Mouse (Mus musculus): ENCODE results near the gene Myrip. TPM values are rescaled to one million over a fixed set of nuclear protein-coding genes. Genes with fewer than 3 reads are reported as not detected.
A peak's percentile ranks its signal among the peaks of the same experiment; 100 is the strongest.
"Not testable (repeated sequence)": the region's sequence is repeated elsewhere in the genome, so short reads cannot be mapped to it uniquely, and the experiment has no call there.

The Myrip gene
- polyA plus RNA-seq, 1 experiment from 2014 or later: 2.9 TPM

DNA sequence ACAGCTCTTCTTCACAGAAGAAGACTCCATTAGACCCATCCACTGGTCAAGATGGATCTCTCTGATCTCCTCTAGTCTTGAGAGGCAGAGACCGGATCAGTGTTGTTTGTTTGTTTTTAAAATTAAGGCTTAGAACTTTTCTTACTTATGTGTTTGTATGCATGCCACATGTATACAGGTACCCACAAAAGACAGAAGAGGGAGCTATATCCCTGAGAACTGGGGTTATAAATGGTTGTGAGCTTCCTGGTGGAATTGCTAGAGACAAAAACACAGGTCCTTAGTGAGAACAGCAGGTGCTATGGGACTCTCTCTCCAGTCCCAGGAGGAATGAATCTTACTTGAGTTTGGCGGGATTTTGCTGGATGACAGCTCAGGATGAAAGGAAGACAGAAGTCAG lies 1.9 kb upstream of the Myrip start:
- H3K9ac ChIP-seq: no peak overlapping the region
- H3K27ac ChIP-seq: no peak overlapping the region
- H3K4me3 ChIP-seq: no peak overlapping the region
- peaks cover 10% of the 10 kb centered on the region for H3K4me1 ChIP-seq
- 59% methylated on average over 2 of the region's 2 CpGs for WGBS
- ATAC-seq (ENCODE audit: low FRiP score): no peak
- H3K4me2 ChIP-seq (replicated peaks): no peak overlapping the region
- no peaks in the 10 kb centered on the region for H3K36me3 ChIP-seq
- peaks cover 3% of the 10 kb centered on the region; the same call in 1 of the 2 replicates for H3K9me3 ChIP-seq (replicated peaks)
- peaks cover 28% of the 10 kb centered on the region for H3K27me3 ChIP-seq

DNA sequence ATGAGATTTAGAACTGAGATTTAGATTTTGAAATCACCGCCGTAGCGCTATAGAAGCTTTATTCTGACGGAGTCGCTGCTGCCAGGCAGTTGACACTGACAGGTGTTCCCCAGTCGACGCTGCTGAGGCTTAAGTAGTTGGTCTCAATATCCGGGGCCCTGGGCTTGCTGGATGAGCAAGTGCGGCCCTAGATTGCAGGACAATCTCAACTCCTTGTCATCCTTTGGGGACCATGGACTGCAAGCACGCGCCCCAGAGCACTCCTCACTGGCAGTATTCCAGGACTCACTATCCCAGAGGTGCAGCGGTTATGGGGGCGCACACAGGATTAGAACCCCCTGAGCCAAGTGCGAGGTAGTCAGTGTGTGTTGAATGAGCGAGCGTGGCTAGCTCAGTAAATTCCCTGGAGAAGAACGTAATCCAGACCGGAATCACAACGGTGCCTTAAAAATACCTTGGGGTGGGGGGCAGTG lies 1.7 kb downstream of the Myrip start:
- H3K36me3 ChIP-seq: no peaks in the 10 kb centered on the region
- peak overlapping the region; percentile 40; the same call in 1 of the 2 replicates for H3K27ac ChIP-seq
- peaks cover 13% of the 10 kb centered on the region for H3K4me1 ChIP-seq
- 12% methylated on average over 19 of the region's 19 CpGs for WGBS
- peak overlapping the region; percentile 65; the same call in 1 of the 2 replicates for H3K9ac ChIP-seq
- ATAC-seq (ENCODE audit: low FRiP score): peak; percentile 63
- peaks cover 3% of the 10 kb centered on the region; the same call in 1 of the 2 replicates for H3K9me3 ChIP-seq (replicated peaks)
- peak overlapping the region; percentile 83 for H3K4me2 ChIP-seq (replicated peaks)
- H3K4me3 ChIP-seq: peak overlapping the region; percentile 53
- H3K27me3 ChIP-seq: peaks cover 56% of the 10 kb centered on the region

DNA sequence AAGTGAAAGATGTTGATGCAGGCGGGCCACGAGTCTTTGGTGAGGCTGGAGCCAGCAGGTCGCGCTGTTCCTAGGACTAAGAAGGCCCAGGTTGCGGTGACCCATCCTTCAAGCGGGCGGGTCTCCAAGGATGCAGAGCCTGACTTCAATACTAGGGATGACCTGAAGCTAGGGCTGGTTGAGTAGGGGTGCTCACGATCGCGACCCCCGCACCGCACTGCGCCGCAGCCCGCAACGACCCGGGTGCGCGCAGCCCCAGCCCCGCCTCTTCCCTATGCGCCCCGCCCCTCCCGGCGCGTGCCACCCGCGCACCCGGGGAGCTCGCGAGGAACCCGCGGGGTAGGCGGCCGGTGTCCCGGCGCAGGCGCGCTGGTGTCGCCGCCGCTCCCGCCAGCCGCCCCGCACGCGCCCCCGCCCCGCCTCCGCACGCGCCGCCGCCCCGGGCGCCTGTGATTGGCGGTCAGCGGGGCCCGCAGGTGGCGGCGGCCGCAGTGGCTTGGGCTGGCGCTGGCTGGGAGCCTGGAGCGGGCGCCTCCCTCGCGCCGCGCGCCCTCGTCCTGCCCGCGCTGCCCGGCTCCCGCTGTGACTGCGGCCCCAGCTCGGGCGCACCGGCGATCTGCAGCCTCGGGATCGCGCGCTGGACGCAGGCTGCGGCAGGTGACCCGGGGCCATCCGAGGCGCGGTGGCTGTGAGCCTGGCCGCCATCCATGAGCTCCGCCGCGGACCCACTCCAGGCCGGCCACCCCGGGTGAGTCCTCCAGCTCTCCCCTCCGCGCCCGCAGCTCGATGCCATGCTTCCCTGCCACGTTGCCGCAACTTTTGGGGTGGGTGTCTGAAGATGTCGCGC lies 2.4 kb downstream of the Myrip start:
- WGBS: 1% methylated on average over 97 of the region's 103 CpGs
- Histone ChIP-seq H3K4me1 (peaks cover 13% of the 10 kb centered on the region), H3K4me3 (peak overlapping the region; percentile 53), H3K27ac (peak overlapping the region; percentile 44), H3K27me3 (peaks cover 60% of the 10 kb centered on the region), H3K4me2 (replicated peaks) (peak overlapping the region; percentile 83), H3K36me3 (no peaks in the 10 kb centered on the region), H3K9me3 (replicated peaks) (peaks cover 3% of the 10 kb centered on the region; the same call in 1 of the 2 replicates), H3K9ac (peak overlapping the region; percentile 65)
- ATAC-seq (ENCODE audit: low FRiP score): peak; percentile 82

DNA sequence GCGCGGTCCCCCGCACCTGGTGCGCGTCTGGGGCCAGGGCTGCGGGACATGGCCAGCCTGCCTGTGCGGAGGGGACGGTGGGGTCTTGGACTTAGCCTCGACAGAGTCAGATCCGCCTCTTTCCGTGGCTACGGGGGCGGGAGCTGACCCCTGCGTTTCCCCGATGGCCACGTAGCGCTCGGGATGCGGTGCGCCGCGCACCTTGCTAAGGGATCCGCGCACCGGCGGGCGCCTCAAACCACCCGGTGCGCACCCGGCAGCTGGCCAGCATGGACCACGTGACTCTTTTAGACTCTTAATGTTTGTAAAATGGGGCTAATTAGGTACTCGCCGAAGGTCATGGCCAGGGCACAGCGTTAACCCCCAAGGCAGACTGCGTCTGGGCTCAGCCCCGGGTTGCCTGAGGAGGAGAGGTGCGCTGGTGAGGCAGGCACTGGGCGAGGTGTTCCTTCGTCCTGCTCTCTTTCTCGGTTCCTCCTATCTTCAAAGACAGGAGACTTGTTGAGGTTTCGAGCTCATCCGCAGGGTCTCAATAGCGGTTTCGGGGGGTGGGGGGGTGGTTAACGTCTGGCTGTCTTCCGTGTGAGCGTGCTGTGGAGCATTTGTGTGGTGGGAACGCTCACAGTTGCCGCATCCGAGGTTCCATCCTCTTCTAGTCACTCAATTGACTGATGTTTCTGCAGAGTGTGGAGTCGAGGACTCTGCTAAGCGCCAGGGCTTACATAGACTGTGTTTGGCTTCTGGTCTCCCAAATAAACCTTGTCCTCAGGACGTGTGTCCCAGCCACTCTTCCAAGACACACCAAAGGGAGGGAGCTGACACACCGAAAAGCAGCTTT lies 3.2 kb downstream of the Myrip start:
- peaks cover 60% of the 10 kb centered on the region for H3K27me3 ChIP-seq
- H3K9ac ChIP-seq: peak overlapping the region; percentile 65
- no peaks in the 10 kb centered on the region for H3K36me3 ChIP-seq
- peak; percentile 30 for ATAC-seq (ENCODE audit: low FRiP score)
- WGBS: 5% methylated on average over 54 of the region's 54 CpGs
- H3K4me2 ChIP-seq (replicated peaks): peak overlapping the region; percentile 83
- H3K27ac ChIP-seq: peak overlapping the region; percentile 44; the same call in 1 of the 2 replicates
- peak overlapping the region; percentile 53 for H3K4me3 ChIP-seq
- H3K9me3 ChIP-seq (replicated peaks): peaks cover 3% of the 10 kb centered on the region; the same call in 1 of the 2 replicates
- H3K4me1 ChIP-seq: peaks cover 13% of the 10 kb centered on the region

DNA sequence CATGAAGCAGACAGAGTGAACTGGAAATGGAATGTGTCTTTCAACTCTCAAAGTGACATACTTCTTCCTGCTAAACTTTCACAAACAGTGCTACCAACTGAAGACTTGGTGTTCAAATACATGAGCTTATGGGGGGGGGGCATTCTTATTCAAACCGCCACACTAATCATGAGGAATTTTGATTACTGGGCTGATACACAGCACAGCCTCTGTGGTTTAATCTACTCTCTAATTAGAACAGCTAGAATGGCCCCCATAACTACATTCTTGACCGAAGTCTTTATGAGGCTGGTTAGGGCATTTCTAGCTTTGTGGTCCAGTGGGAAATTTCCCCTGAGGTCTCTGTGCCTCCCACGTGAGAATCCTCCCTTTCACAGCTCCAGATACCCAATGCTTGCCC lies 13.9 kb downstream of the Myrip start:
- no peak for ATAC-seq (ENCODE audit: low FRiP score)
- Histone ChIP-seq H3K9ac (no peak overlapping the region), H3K4me3 (no peak overlapping the region), H3K4me2 (replicated peaks) (no peak overlapping the region), H3K9me3 (replicated peaks) (0 out of 2 replicates have a peak, but pooled peaks cover 4% of the 10 kb centered on the region), H3K4me1 (no peaks in the 10 kb centered on the region), H3K27me3 (no peaks in the 10 kb centered on the region), H3K36me3 (no peaks in the 10 kb centered on the region), H3K27ac (no peak overlapping the region)
- WGBS: 81% methylated on average over 3 of the region's 3 CpGs

DNA sequence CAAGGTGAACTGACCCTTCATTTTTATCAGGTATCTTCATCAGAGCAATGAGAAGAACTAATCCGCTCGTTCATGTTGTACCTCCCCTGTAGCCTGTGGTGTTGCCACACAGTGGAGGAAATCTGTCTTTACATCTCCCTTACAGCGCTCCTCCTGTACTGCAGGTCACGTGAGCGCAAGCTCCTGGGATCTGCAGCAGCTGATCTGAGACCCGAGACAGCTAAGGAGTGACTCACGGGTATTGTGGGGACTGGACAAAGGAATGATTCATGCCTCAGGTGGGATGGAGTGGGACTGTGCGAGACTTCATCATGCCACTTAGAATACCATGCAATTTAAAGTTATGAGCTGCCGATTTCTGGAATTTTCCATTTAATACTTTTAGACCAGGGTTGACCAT lies 17.8 kb downstream of the Myrip start:
- Histone ChIP-seq H3K4me3 (no peak overlapping the region), H3K27ac (no peak overlapping the region), H3K9ac (no peak overlapping the region), H3K27me3 (no peaks in the 10 kb centered on the region), H3K36me3 (no peaks in the 10 kb centered on the region), H3K4me1 (no peaks in the 10 kb centered on the region), H3K4me2 (replicated peaks) (no peak overlapping the region), H3K9me3 (replicated peaks) (0 out of 2 replicates have a peak, but pooled peaks cover 4% of the 10 kb centered on the region)
- no peak for ATAC-seq (ENCODE audit: low FRiP score)
- 77% methylated on average over 9 of the region's 9 CpGs for WGBS

DNA sequence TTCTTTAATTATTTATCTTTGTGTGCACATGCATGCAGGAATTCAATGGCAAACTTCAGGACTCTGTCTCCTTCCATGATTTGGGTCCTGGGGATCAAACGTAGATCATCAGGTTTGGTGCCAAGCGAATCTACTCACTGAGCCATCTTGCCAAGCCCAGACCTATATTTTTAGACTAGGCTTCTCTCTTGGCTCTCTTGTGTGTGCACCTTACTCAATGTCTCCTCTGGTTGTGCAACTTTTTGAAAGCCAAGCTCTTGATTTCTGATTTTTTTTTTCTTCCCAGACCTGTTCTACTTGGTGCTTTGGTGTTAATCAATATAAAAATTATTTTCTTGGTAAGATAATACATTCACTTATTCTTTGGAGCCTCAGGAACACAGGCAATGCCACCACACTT lies 19.3 kb downstream of the Myrip start:
- Histone ChIP-seq H3K27ac (no peak overlapping the region), H3K4me1 (no peaks in the 10 kb centered on the region)

DNA sequence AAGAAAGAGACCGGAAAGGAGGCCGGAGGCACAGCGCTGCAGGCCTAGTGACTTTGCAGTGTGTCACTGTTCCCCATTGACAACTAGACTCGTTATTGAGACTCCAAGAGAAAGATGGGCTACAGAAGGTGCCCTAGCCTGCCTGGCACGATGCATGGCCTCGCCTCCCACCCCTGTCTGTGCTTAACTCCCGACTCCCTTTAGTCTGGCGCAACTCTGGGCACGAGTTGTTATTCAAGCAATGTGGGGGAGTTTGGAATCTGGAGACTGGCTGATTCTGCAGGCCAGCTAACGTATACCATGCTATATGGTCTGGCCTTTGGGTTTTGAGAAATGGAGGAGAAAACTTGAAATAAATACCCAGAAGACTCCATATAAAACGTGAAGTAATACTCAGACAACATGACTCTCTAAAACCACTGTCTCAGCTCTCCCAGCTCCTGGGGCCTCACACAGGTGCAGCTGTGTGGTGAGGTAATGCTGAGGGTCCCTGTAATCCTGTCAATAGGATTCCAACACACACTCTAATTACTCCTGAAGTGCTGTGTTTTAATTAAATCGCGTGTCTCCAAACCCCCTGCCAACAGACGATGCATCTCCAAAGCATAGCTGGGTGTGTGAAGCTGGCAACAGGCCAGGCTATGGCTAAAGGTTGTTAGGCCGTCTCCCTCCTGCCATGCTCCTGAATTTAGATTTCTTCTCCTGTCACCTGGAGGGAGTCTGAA lies 21.6 kb downstream of the Myrip start:
- Histone ChIP-seq H3K36me3 (no peaks in the 10 kb centered on the region), H3K4me1 (no peaks in the 10 kb centered on the region), H3K9me3 (replicated peaks) (0 out of 2 replicates have a peak, but pooled peaks cover 4% of the 10 kb centered on the region), H3K27me3 (no peaks in the 10 kb centered on the region), H3K9ac (no peak overlapping the region), H3K4me3 (no peak overlapping the region), H3K4me2 (replicated peaks) (no peak overlapping the region), H3K27ac (no peak overlapping the region)
- no peak for ATAC-seq (ENCODE audit: low FRiP score)
- WGBS: 81% methylated on average over 15 of the region's 15 CpGs

More for the DNA sequence above, 19.3 kb downstream of the Myrip start:
- WGBS: 90% methylated on average over 2 of the region's 2 CpGs
- Histone ChIP-seq H3K9ac (no peak overlapping the region), H3K4me2 (replicated peaks) (no peak overlapping the region), H3K4me3 (no peak overlapping the region), H3K36me3 (no peaks in the 10 kb centered on the region), H3K9me3 (replicated peaks) (0 out of 2 replicates have a peak, but pooled peaks cover 4% of the 10 kb centered on the region), H3K27me3 (no peaks in the 10 kb centered on the region)
- ATAC-seq (ENCODE audit: low FRiP score): no peak

DNA sequence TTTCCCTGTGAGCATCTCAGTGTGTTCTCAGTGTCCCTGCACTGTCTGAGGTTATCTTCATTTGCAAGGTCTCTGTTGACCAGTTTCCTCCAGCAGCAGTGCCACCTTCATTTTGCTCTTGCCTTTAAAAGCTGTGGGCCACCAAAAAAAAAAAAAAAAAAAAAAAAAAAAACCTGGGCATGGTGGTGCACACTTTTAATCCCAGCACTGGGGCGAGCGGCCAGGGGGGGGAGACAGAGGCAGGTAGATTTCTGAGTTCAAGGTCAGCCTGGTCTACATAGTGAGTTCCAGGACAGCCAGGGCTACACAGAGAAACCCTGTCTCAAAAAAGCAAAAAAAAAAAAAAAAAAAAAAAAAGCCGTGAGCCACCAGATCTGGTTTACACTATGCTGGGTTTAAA lies 29.7 kb downstream of the Myrip start:
- not testable (repeated sequence) for H3K27me3 ChIP-seq; H3K4me3 ChIP-seq; H3K4me1 ChIP-seq; ATAC-seq (ENCODE audit: low FRiP score); H3K9me3 ChIP-seq (replicated peaks); H3K36me3 ChIP-seq; H3K9ac ChIP-seq; H3K4me2 ChIP-seq (replicated peaks); H3K27ac ChIP-seq
- WGBS: 86% methylated on average over 3 of the region's 3 CpGs

DNA sequence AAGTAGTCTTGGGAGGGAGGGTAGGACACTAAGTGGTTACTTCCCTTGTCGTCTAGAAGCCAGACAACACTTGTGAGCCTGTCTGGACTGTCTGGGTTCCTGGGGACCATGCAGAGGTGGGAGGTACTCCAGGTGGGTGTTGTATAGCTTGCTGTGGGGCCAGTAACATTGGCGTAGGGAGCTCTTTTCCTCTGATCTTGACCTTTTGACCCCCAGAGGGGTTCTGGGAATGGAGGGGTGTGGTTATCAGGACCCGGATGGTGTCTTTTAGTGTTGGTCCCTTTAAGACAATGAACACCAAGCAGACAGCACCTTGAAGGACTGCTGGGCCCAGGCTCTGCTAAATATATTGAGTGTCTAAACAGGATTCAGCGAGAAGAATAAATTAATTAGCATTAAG lies 36.9 kb downstream of the Myrip start:
- WGBS: 38% methylated on average over 4 of the region's 4 CpGs
- no peaks in the 10 kb centered on the region for H3K9me3 ChIP-seq (replicated peaks)

DNA sequence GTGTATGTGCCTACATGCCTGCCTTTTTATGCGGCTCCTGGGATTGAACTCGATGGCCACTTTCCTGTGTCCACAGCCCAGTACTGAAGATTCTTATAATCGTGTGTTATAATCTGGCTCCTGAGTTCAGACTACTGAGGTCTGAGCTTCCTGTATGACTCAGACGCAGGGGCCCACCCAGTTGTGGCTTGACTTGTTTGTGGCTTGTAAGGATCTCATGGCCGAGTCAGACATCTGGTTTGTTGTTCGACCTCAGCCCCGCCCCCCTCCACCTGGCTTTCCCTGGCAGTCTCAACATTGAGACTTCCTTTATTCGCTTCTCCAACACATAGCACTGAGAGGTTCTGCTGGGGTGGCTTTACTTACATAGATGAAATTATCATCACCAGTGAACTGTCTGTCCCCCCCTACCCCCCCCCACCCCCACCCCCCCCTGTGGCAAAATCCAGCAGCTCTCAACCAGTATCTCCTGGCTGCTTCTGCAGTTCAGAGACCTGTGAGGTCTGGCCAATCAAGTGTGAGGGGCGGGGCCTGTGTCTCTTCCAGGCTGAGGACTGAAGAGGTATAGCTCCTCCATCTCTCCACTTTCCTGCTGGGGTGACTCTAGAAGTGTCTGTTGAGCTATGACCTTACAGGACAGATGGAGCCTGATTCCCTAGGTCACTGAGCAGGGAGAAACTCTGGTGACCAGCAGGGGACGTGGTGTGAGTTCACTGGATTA lies 38.8 kb downstream of the Myrip start:
- Histone ChIP-seq H3K27ac (no peak overlapping the region), H3K9ac (no peak overlapping the region), H3K4me2 (replicated peaks) (no peak overlapping the region), H3K27me3 (no peaks in the 10 kb centered on the region), H3K4me3 (no peak overlapping the region), H3K9me3 (replicated peaks) (no peaks in the 10 kb centered on the region), H3K4me1 (peaks cover 6% of the 10 kb centered on the region; the same call in 1 of the 2 replicates), H3K36me3 (no peaks in the 10 kb centered on the region)
- 76% methylated on average over 10 of the region's 10 CpGs for WGBS
- no peak for ATAC-seq (ENCODE audit: low FRiP score)

More for the DNA sequence above, 36.9 kb downstream of the Myrip start:
- Histone ChIP-seq H3K27ac (no peak overlapping the region), H3K9ac (no peak overlapping the region), H3K4me2 (replicated peaks) (no peak overlapping the region), H3K4me3 (no peak overlapping the region), H3K4me1 (no peaks in the 10 kb centered on the region), H3K36me3 (no peaks in the 10 kb centered on the region), H3K27me3 (no peaks in the 10 kb centered on the region)
- no peak for ATAC-seq (ENCODE audit: low FRiP score)
